Mouse (Mus musculus) c-Kit-positive CD71-positive TER-119-positive erythroid progenitor cells, embryonic 14.5 days (primary cell): ENCODE data around the gene Ltk.
"Not testable (repeated sequence)": the region's sequence is repeated elsewhere in the genome, so short reads cannot be mapped to it uniquely, and the experiment has no call there.

Experiments used
- DNase-seq: peaks from one replicate; pipeline ENCODE4 v3.0.0-alpha.2; 2013; ENCODE audit warnings: low spot score

The Ltk gene

DNA sequence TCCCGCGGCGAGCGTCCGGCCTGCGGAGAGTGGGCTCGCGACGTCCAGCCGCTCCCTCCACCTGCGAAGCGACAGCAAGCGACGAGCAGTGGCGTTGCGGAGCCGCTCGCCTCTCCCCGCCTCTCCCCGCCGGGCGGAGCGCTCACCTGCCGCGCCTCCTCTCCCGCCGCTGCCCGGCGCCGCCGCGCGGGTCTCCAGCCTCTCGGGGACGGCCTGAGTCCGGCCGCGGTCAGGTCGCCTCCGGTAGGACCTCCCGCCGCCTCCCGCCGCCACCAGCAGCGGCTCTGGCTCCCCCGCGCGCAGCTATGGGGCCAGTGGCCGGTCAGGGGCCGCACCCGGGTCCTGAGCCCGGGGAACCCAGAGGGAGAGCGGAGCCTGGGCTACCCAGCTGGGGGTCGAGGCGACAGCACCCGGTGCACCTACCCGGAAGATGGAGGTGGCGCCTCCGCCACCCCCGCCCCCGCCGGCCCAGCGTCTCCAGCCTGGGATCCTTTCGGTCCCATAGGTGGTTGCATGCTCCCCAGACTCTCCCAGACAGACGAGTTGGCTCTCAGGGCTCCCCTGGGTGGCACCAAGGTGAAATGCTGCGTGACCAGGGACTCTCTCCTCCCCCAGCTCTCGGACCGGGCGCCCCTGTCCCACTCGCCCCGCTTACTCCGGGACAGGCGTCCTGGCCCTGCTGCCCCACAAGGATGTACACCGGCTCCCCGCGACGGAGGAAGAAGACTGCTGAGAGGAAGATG is 2.0 kb downstream of the Ltk start:
- no peak for DNase-seq

DNA sequence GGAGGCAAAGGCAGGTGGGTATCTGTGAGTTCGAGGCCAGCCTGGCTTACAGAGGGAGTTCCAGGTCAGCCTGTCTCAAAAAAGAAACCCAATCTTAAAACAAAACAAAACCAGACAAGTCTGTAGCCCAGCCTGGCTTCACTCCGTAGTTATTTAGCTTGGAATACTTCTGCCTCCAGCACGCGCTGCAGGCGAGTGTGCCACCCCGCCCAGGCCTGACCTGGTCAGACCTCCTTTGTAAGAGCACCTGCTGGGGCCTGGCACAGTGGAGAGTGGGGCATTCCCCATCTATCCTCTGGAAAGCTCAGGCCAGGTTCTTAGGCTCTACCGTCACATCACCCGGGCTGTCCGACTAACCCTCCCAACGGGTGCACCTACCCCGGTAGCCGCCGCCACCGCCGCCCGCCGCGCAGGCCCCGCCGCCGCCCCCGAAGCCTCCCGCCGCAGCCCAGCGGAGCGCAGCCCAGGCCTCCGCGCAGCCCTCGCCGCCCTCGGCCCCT is 2.6 kb downstream of the Ltk start:
- DNase-seq: no peak

DNA sequence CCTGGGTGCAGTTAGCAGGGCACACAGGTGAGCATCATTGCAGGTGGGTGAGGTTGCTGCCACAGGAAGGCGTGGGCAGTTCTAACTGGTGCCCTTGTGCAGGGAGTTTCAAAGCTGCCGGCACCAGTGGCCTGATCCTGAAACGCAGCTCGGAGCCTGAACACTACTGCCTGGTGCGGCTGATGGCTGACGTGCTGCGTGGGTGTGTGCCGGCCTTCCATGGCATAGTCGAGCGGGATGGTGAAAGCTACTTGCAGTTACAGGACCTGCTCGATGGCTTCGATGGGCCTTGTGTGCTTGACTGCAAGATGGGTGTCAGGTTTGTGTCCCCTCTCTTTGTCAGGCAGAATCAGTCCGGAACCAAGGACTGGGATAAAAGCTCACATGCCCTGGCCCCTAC is 11.0 kb downstream of the Ltk start:
- no peak for DNase-seq

DNA sequence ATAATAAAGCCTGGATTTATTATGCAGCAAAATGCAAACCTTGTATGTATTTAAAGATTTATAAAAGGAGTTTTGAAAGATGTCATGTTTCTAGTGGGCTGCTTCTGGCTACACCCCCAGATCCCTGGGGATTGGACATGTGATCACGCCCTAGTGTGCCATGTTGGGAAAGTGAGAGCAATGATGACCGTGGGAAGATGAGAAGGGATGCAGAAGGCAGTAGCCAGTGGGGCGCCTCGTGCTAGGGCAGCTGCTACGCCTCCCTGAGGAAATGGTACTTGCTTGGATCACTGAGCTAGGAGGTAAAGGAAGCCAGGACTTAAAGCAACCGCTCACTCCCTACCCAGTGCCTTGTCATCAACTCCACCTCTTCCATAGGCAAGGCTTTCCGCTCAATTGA is 12.7 kb downstream of the Ltk start:
- DNase-seq: no peak

- no peak for DNase-seq
Observed at GRCm38 (mm10) chr2:119745281-119745680, 14.9 kb downstream of the Ltk start.

DNA sequence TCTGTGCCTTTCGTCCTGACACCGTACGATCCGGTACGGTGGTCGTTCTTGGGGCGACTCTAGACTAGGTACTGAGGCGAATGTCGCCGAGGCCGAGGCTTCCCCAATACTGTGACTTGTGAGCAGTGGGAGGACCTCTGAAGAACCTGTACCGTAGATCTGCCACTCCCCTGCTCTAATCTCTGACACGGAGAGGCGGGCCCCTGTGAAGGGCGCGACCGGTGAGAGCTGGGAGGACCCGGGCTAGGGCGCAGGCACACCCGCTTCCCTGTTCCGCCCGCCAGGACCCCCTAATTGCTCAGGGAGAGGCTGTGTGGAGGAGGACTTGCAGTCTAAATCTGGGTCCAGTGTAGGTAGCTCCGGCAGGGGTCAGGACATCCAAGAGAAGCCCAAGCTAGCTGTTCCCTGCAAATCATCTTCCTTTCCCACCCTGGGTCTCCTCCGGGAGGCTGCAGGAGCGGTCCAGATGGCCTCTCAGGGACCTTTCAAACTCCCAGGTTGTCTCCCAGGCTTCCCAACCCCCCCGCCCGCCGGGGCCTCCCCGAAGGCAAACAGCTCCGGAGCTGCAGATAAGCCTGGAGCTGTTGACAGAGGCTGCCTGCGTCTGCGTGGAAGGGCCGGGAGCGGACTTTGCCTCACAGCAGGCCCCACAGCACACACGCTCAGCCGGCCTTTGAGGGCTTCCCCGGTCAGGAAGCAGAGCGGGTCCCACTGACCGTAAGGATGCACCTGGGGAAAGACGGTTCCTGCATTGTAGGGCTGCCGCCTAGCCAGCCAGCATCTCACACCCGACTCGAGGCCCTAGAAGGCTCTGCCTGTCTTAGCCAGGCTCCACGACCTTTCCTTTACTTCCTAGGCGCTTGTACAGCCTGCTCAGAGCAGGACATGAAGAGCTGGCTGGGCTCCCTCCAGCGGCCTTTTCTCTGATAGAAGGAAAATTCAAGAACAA is 15.8 kb downstream of the Ltk start:
- peak; percentile 57 for DNase-seq

- DNase-seq: no peak
Observed at GRCm38 (mm10) chr2:119743808-119744162, 16.4 kb downstream of the Ltk start.

- DNase-seq: no peak
Observed at GRCm38 (mm10) chr2:119743176-119743807, 16.9 kb downstream of the Ltk start.

GRCm38 (mm10) chr2:119742461-119743175 is 17.6 kb downstream of the Ltk start:
- DNase-seq: peak; percentile 31

GRCm38 (mm10) chr2:119741581-119742411 is 18.4 kb downstream of the Ltk start, which contains the start of gene Itpka:
Gene Itpka (plus strand): TSS chr2:119742337.
- DNase-seq: peak; percentile 67

DNA sequence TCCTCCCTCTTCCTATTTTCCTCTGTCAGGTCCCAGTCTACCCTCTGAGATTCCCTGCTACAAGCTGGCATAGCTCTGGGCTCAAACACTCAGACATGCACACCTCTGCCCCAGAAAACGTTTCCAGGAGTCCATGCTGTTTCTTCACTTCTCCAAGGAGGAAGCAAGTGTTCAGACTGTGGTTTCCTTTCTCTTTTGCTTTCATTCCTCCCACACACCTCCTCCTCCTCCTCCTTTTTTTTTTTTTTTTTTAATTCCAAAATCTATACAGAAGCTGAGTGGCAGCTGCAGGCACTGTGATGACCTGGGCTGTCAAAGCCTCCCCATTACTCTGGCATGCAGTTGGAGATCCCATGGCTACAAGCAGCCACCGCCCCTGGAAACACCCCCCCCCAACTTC is 19.7 kb downstream of the Ltk start:
- DNase-seq: no peak

DNA sequence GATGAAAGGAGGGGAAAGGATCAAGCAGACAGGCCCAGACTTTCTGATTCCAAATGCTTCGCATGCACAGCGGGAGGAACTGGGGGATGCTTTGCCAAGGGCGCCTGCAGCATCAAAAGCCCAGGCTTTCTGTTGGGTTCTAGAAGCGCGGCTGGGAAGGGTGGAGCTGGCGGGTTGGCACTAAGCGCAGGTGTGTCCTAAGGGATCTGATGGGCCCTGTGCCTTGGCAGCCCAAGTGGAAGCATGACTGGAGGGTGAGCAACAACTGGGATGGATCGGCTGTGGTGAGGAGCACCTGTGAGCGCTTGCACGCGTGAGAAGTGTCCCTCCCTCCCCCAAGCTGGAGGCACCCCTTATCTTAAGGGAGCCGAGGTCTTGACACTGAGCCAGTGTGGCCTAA is 23.1 kb downstream of the Ltk start:
- DNase-seq: no peak

DNA sequence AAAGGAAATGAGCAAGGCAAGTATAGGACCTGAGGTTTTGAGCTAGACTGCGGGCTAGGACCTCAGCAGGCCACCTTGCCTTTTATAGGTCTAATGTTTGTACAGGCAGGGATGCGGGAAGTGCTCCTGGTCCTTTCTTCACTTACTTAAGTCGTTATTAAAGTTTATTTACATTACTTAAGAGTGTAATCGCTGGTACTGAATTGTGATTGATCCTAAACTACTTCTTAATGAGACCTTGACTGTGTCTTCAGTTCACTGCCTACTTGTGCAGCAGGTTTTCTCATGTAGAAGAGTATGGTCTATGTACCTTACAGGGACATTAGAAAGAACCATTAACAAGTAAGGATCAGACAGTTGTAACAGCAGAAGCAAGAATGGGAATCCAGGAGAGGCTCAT is 29.5 kb downstream of the Ltk start:
- DNase-seq: no peak

DNA sequence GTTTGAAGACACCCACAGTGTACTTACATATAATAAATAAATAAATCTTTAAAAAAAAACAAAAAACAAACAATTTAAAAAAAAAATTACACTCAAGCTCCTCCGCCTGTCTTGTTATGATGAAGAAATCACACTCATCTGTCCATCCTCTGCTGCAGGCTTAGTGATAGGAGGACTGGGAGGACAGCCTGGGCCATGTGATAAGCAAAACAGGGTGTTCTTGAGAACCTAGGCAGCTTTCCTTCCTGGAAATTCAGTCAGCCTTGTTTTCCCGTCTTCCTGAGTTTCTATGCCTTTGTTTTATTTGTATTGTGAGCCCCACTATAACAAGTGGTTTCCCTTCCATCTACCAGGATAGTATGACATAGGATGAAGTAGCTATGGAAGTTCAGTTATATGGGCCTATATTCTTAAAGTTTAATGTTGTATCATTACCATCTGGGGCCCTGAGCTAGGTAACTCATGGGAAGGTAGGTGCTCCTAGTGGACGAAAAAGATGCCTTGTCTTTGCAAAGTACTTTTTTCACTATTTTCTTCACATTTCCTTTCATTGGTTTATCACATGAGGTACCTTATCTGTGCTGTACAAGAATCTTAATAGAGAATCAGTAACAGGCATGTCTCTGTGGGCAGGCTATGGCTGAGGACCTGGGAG is 32.3 kb downstream of the Ltk start:
- DNase-seq: peak; percentile 62

DNA sequence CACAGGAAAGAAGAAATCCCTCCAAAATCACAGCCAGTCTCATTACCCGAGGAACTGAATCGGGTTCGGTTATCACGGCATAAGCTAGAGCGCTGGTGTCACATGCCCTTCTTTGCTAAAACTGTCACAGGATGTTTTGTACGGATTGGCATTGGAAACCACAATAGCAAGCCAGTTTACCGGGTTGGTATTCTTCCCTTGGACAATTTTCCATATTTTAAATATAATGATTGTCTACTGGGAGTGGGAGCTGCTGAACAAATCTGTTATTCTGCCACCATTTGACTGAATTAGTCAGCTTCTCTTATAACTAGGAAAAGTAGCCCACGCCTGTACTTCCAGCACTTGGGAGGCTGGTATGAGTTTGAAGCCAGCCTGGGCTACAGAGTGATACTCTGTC is 39.2 kb downstream of the Ltk start:
- DNase-seq: no peak

DNA sequence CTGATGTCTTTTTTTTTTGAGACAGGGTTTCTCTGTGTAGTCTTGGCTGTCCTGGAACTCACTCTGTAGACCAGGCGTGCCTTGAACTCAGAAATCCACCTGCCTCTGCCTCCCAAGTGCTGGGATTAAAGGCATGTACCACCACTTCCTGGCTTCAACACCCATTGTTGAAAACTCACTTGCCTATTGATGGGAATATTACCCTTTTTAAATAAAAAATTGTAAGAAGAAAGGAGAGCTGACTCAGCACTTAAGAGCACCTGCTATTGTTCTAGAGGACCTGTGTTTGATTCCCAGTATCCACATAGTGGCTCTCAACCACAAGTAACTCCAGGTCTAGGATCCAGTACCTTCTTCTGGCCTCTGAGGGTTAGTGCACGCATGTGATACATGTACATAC is 44.4 kb downstream of the Ltk start:
- not testable (repeated sequence) for DNase-seq

GRCm38 (mm10) chr2:119710011-119710410 is 50.2 kb downstream of the Ltk start:
- DNase-seq: no peak

DNA sequence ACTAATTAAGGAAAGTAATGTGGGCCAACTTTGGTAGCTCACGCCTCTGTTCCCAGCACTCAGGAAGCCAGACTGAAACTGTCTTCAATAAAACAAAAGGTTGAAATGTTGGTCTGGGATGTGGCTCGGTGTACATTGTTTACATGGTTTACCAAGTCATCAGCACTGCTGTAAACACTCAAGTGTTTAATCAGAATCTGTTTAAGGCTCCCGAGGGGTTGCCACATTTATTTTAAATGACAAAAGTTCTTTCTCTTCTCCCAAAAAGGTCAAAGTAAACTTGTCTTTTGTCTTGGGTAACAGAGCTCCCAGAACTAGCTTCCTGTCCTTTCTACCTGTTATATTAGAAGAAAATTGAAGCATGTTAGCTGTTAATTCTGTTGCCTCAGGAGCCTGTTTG is 52.6 kb downstream of the Ltk start:
- DNase-seq: no peak

DNA sequence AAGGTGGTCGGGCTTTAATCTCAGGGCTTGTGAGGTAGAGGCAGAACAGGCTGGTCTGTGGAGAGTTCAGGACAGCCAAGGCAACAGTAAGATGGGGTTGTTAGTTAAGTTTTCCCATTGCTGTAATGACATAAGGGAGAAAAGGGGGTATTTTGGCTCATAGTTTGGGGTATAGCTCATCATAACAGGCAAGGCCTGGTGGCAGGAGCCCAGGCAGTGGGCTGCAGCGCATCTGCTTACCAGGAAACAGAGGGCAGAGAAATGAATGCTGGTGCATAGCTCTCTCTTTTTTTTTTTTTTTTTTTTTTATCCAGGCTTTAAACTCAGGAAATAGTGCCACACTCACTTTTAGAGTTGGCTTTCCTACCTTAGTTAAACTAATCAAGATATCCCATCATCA is 57.1 kb downstream of the Ltk start:
- DNase-seq: no peak
